ENCODE assay signal across 13 mouse cellular contexts in genomic region chr7:81478261-81478660, GRCm38 (mm10). TPM values are rescaled to one million over a fixed set of nuclear protein-coding genes. Genes with fewer than 3 reads are reported as not detected.
"Had no signal": no experiment of that assay in that cellular context is flagged by ENCODE, and none has a peak within 500 bp of the region (broad histone marks: within the 10 kb centered on the region; RNA-seq: fewer than 3 reads in every experiment).

No protein-coding gene starts in this region.

RNA-seq across cellular contexts. Expression of gene Ap3b2, which starts 15.5 kb away (rescaled TPM):
- total RNA-seq: megakaryocyte-erythroid progenitor cell, adult 5-6 weeks had no signal

RNA-seq across cellular contexts. Expression of gene BC048679, which starts 19.8 kb away (rescaled TPM):
- total RNA-seq: layer of hippocampus, postnatal 36 days; left cerebral cortex, adult 8-10 months; left cerebral cortex, postnatal 25 days; megakaryocyte-erythroid progenitor cell, adult 5-6 weeks had no signal
- polyA plus RNA-seq: limb, embryonic 12.5 days; liver, embryonic 13.5 days; liver, postnatal 0 days; lung, embryonic 15.5 days; midbrain, embryonic 12.5 days; midbrain, embryonic 16.5 days; neural tube, embryonic 14.5 days; small intestine, adult 2 months; stomach, embryonic 16.5 days had no signal

RNA-seq across cellular contexts. Expression of gene Cpeb1, which starts 23.0 kb away (rescaled TPM):
- total RNA-seq: megakaryocyte-erythroid progenitor cell, adult 5-6 weeks had no signal
- polyA plus RNA-seq: limb, embryonic 12.5 days had no signal
